Mouse (Mus musculus): ENCODE results near the gene Mrpl12. TPM values are rescaled to one million over a fixed set of nuclear protein-coding genes. Genes with fewer than 3 reads are reported as not detected.

The Mrpl12 gene
- total and polyA plus RNA-seq, 2 experiments from 2014 or later = 161 to 315 TPM

GRCm38 (mm10) chr11:120520967-120521540 lies 36.6 kb downstream of the Mrpl12 start:
- Histone ChIP-seq H3K9me3 (replicated peaks; ENCODE audit: control insufficient read depth, low read length) (no peaks in the 10 kb centered on the region), H3K27me3 (ENCODE audit: control insufficient read depth, insufficient read depth, low read length) (no peaks in the 10 kb centered on the region), H3K4me2 (ENCODE audit: low read depth, low read length) (no peak overlapping the region), H3K4me3 (ENCODE audit: low read depth, low read length) (no peak overlapping the region), H3K9ac (replicated peaks; ENCODE audit: low read depth, low read length) (no peak overlapping the region; the same call in 1 of the 2 replicates), H3K36me3 (replicated peaks; ENCODE audit: control insufficient read depth, insufficient read depth, low read length) (no peaks in the 10 kb centered on the region), H3K27ac (ENCODE audit: low read depth) (peak overlapping the region; percentile 84), H3K4me1 (ENCODE audit: control insufficient read depth, insufficient read depth) (peaks cover 15% of the 10 kb centered on the region)
- no peak for DNase-seq (ENCODE audit: low spot score)
- peak; percentile 50 for ATAC-seq (ENCODE audit: insufficient read depth, low read depth)
- WGBS = 38% methylated on average over 5 of the region's 5 CpGs
- TF ChIP-seq CTCF (IDR thresholded peaks at IDR 0.05; ENCODE audit: low read depth) (no peak), EP300 (IDR thresholded peaks at IDR 0.05; ENCODE audit: low read depth) (no peak)

GRCm38 (mm10) chr11:120522581-120522980 lies 38.2 kb downstream of the Mrpl12 start:
- peaks cover 15% of the 10 kb centered on the region for H3K4me1 ChIP-seq (ENCODE audit: control insufficient read depth, insufficient read depth)
- H3K4me3 ChIP-seq (ENCODE audit: low read depth, low read length) = no peak overlapping the region
- TF ChIP-seq EP300 (IDR thresholded peaks at IDR 0.05; ENCODE audit: low read depth) (no peak), CTCF (IDR thresholded peaks at IDR 0.05; ENCODE audit: low read depth) (no peak)
- no peaks in the 10 kb centered on the region for H3K9me3 ChIP-seq (replicated peaks; ENCODE audit: control insufficient read depth, low read length)
- no peaks in the 10 kb centered on the region for H3K36me3 ChIP-seq (replicated peaks; ENCODE audit: control insufficient read depth, insufficient read depth, low read length)
- WGBS = 83% methylated on average over 8 of the region's 8 CpGs
- H3K4me2 ChIP-seq (ENCODE audit: low read depth, low read length) = no peak overlapping the region
- no peak overlapping the region for H3K9ac ChIP-seq (replicated peaks; ENCODE audit: low read depth, low read length)
- ATAC-seq (ENCODE audit: insufficient read depth, low read depth) (no peak), DNase-seq (ENCODE audit: low spot score) (no peak)
- no peaks in the 10 kb centered on the region for H3K27me3 ChIP-seq (ENCODE audit: control insufficient read depth, insufficient read depth, low read length)
- no peak overlapping the region for H3K27ac ChIP-seq (ENCODE audit: low read depth)

DNA sequence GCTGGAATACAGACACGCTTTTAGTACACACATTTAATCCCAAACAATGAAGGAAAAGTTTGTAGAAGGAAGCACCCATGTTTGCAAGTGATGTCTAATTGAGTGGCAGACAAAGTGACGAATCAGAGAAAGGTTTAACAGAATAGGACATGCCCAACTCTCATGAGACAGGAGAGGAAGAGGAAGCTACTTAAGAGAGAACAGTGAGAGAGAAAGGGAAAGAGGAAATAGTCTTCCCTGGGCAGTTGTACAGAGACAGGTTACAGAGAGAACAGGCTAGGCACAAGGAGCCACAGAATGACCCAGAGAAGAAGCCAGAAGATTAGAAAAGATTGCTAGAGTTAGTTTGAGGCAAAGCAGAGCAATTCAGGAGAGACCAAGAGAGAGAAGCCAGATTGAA lies 41.5 kb downstream of the Mrpl12 start:
- H3K4me2 ChIP-seq (ENCODE audit: low read depth, low read length) = no peak overlapping the region
- DNase-seq (ENCODE audit: low spot score) (no peak), ATAC-seq (ENCODE audit: insufficient read depth, low read depth) (no peak)
- no peaks in the 10 kb centered on the region for H3K9me3 ChIP-seq (replicated peaks; ENCODE audit: control insufficient read depth, low read length)
- TF ChIP-seq EP300 (IDR thresholded peaks at IDR 0.05; ENCODE audit: low read depth) (no peak), CTCF (IDR thresholded peaks at IDR 0.05; ENCODE audit: low read depth) (no peak)
- H3K9ac ChIP-seq (replicated peaks; ENCODE audit: low read depth, low read length) = no peak overlapping the region
- H3K4me1 ChIP-seq (ENCODE audit: control insufficient read depth, insufficient read depth) = peaks cover 5% of the 10 kb centered on the region
- H3K27me3 ChIP-seq (ENCODE audit: control insufficient read depth, insufficient read depth, low read length) = peaks cover 32% of the 10 kb centered on the region
- H3K27ac ChIP-seq (ENCODE audit: low read depth) = no peak overlapping the region
- WGBS = 63% methylated on average over 2 of the region's 2 CpGs
- H3K36me3 ChIP-seq (replicated peaks; ENCODE audit: control insufficient read depth, insufficient read depth, low read length) = no peaks in the 10 kb centered on the region
- no peak overlapping the region for H3K4me3 ChIP-seq (ENCODE audit: low read depth, low read length)

- no peak for ATAC-seq (ENCODE audit: insufficient read depth, low read depth)
- no peak overlapping the region for H3K4me2 ChIP-seq (ENCODE audit: low read depth, low read length)
- H3K27ac ChIP-seq (ENCODE audit: low read depth) = no peak overlapping the region
- no peak for DNase-seq (ENCODE audit: low spot score)
- TF ChIP-seq CTCF (IDR thresholded peaks at IDR 0.05; ENCODE audit: low read depth) (no peak), EP300 (IDR thresholded peaks at IDR 0.05; ENCODE audit: low read depth) (no peak)
- H3K36me3 ChIP-seq (replicated peaks; ENCODE audit: control insufficient read depth, insufficient read depth, low read length) = no peaks in the 10 kb centered on the region
- H3K4me3 ChIP-seq (ENCODE audit: low read depth, low read length) = no peak overlapping the region
- H3K9me3 ChIP-seq (replicated peaks; ENCODE audit: control insufficient read depth, low read length) = no peaks in the 10 kb centered on the region
- WGBS = 73% methylated on average over 9 of the region's 9 CpGs
- peaks cover 7% of the 10 kb centered on the region for H3K4me1 ChIP-seq (ENCODE audit: control insufficient read depth, insufficient read depth)
- H3K9ac ChIP-seq (replicated peaks; ENCODE audit: low read depth, low read length) = no peak overlapping the region
- H3K27me3 ChIP-seq (ENCODE audit: control insufficient read depth, insufficient read depth, low read length) = peaks cover 51% of the 10 kb centered on the region
Measured at GRCm38 (mm10) chr11:120527690-120528354, 43.4 kb downstream of the Mrpl12 start.

DNA sequence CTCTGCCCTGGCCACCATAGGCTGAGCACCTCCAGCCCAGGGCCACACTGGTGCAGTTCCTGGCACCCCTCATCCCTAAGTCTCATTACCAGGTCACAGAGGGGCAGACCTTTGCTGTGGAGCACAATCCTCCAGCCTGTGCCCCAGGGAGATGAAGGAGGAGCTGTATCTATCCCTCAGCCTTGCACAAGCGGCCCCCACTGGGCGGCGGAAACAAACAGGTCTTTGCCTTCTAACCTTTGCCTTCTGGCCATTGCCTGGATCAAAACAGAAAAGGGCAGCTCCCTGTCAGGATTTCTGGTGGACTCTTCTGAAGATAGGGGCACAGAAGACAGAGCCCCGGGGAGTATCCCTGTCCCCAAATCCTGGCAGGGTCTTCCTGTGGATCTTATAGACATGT lies 44.5 kb downstream of the Mrpl12 start:
- Histone ChIP-seq H3K4me1 (ENCODE audit: control insufficient read depth, insufficient read depth) (peaks cover 7% of the 10 kb centered on the region), H3K4me3 (ENCODE audit: low read depth, low read length) (no peak overlapping the region), H3K4me2 (ENCODE audit: low read depth, low read length) (no peak overlapping the region), H3K27me3 (ENCODE audit: control insufficient read depth, insufficient read depth, low read length) (peaks cover 60% of the 10 kb centered on the region), H3K27ac (ENCODE audit: low read depth) (no peak overlapping the region), H3K36me3 (replicated peaks; ENCODE audit: control insufficient read depth, insufficient read depth, low read length) (no peaks in the 10 kb centered on the region), H3K9ac (replicated peaks; ENCODE audit: low read depth, low read length) (no peak overlapping the region), H3K9me3 (replicated peaks; ENCODE audit: control insufficient read depth, low read length) (no peaks in the 10 kb centered on the region)
- TF ChIP-seq CTCF (IDR thresholded peaks at IDR 0.05; ENCODE audit: low read depth) = no peak
- no peak for TF ChIP-seq EP300 (IDR thresholded peaks at IDR 0.05; ENCODE audit: low read depth)
- no peak for ATAC-seq (ENCODE audit: insufficient read depth, low read depth)
- no peak for DNase-seq (ENCODE audit: low spot score)
- WGBS = 58% methylated on average over 4 of the region's 4 CpGs

Data from heart, postnatal 0 days (tissue).